ENCODE assay signal across 8 mouse cellular contexts in genomic region chr3:96171583-96172196, GRCm38 (mm10). TPM values are rescaled to one million over a fixed set of nuclear protein-coding genes. Genes with fewer than 3 reads are reported as not detected.
DNase-seq lines count a peak whose midpoint lies in the region; ATAC-seq and TF ChIP-seq lines count a peak whose summit lies in the region.

No protein-coding gene starts in this region.

- H3K4me3 ChIP-seq in kidney, embryonic 14.5 days (ENCODE audit: low read length), result peak overlapping the region; percentile 94
- peak overlapping the region; percentile 75 for H3K4me3 ChIP-seq in bone marrow macrophage, adult 2 months (ENCODE audit: insufficient read depth, low read length)
- peak overlapping the region; percentile 92 for H3K4me3 ChIP-seq in hindbrain, embryonic 13.5 days
- peak overlapping the region; percentile 92 for H3K4me3 ChIP-seq in midbrain, embryonic 14.5 days (replicated peaks; ENCODE audit: low read depth, low read length)

- H3K4me1 ChIP-seq in kidney, embryonic 14.5 days (ENCODE audit: control insufficient read depth, insufficient read depth, low read length), result peaks cover 6% of the 10 kb centered on the region; the same call in 1 of the 2 replicates
- H3K4me1 ChIP-seq in bone marrow macrophage, adult 2 months (ENCODE audit: control insufficient read depth, insufficient read depth, low read length), result peaks cover 38% of the 10 kb centered on the region
- peaks cover 42% of the 10 kb centered on the region for H3K4me1 ChIP-seq in hindbrain, embryonic 13.5 days (replicated peaks)
- H3K4me1 ChIP-seq in midbrain, embryonic 14.5 days (ENCODE audit: control insufficient read depth, insufficient read depth, low read length), result peaks cover 21% of the 10 kb centered on the region

- no peaks in the 10 kb centered on the region for H3K9me3 ChIP-seq in kidney, embryonic 14.5 days (ENCODE audit: control insufficient read depth, low read length)
- H3K9me3 ChIP-seq in hindbrain, embryonic 13.5 days, result no peaks in the 10 kb centered on the region
- H3K9me3 ChIP-seq in midbrain, embryonic 14.5 days (ENCODE audit: control insufficient read depth, low read length), result no peaks in the 10 kb centered on the region

- peak overlapping the region; percentile 94 for H3K9ac ChIP-seq in kidney, embryonic 14.5 days (ENCODE audit: low read depth, low read length)
- peak overlapping the region; percentile 91 for H3K9ac ChIP-seq in hindbrain, embryonic 13.5 days
- peak overlapping the region; percentile 76 for H3K9ac ChIP-seq in midbrain, embryonic 14.5 days (replicated peaks; ENCODE audit: low read length)

- TF ChIP-seq POLR2A in bone marrow macrophage, adult 2 months (IDR thresholded peaks at IDR 0.05; ENCODE audit: borderline replicate concordance, low read depth, low read length), result no peak

- H3K27ac ChIP-seq in kidney, embryonic 14.5 days (ENCODE audit: low read depth, low read length), result peak overlapping the region; percentile 99
- H3K27ac ChIP-seq in bone marrow macrophage, adult 2 months (ENCODE audit: insufficient read depth, low read depth, low read length), result peak overlapping the region; percentile 94
- H3K27ac ChIP-seq in hindbrain, embryonic 13.5 days, result peak overlapping the region; percentile 97
- H3K27ac ChIP-seq in midbrain, embryonic 14.5 days (replicated peaks; ENCODE audit: low read depth, low read length), result peak overlapping the region; percentile 96

- ATAC-seq in kidney, embryonic 14.5 days (ENCODE audit: low FRiP score, low TSS enrichment), result peak; percentile 25
- peak; percentile 22 for ATAC-seq in hindbrain, embryonic 13.5 days (ENCODE audit: low FRiP score)
- 0 out of 2 replicates have a peak, but pooled peaks have one; percentile 5 for ATAC-seq in midbrain, embryonic 14.5 days (ENCODE audit: low FRiP score, low TSS enrichment)
- ATAC-seq in CD4-positive, CD25-positive, alpha-beta regulatory T cell, adult 4 months, result no peak

- H3K4me2 ChIP-seq in kidney, embryonic 14.5 days (replicated peaks; ENCODE audit: low read depth, low read length), result peak overlapping the region; percentile 64
- peak overlapping the region; percentile 99 for H3K4me2 ChIP-seq in hindbrain, embryonic 13.5 days
- H3K4me2 ChIP-seq in midbrain, embryonic 14.5 days (ENCODE audit: low read length), result peak overlapping the region; percentile 94

- H3K27me3 ChIP-seq in kidney, embryonic 14.5 days (ENCODE audit: control insufficient read depth, insufficient read depth, low read length), result no peaks in the 10 kb centered on the region
- no peaks in the 10 kb centered on the region for H3K27me3 ChIP-seq in hindbrain, embryonic 13.5 days
- H3K27me3 ChIP-seq in midbrain, embryonic 14.5 days (ENCODE audit: control insufficient read depth, insufficient read depth, low read length), result no peaks in the 10 kb centered on the region

- no peak for TF ChIP-seq CTCF in bone marrow macrophage, adult 2 months (IDR thresholded peaks at IDR 0.05; ENCODE audit: low read depth, low read length)

- H3K36me3 ChIP-seq in kidney, embryonic 14.5 days (ENCODE audit: control insufficient read depth, insufficient read depth, low read length), result peaks cover 33% of the 10 kb centered on the region
- H3K36me3 ChIP-seq in hindbrain, embryonic 13.5 days, result peaks cover 30% of the 10 kb centered on the region
- H3K36me3 ChIP-seq in midbrain, embryonic 14.5 days (ENCODE audit: control insufficient read depth, insufficient read depth, low read length), result peaks cover 28% of the 10 kb centered on the region

- no peak for DNase-seq in kidney, postnatal 10 days
- no peak for DNase-seq in midbrain, embryonic 14.5 days
- DNase-seq in embryo, embryonic 11 days, result no peak
- DNase-seq in cerebellum, adult 11 months, result no peak

- WGBS in kidney, embryonic 14.5 days, result 17% methylated on average over 18 of the region's 18 CpGs
- 25% methylated on average over 18 of the region's 18 CpGs for WGBS in hindbrain, embryonic 13.5 days
- 22% methylated on average over 18 of the region's 18 CpGs for WGBS in midbrain, embryonic 14.5 days

RNA-seq across cellular contexts. Expression of gene Sf3b4, which starts 0.4 kb away (rescaled TPM):
- 220 and 235 TPM in 2 replicates for polyA plus RNA-seq in kidney, embryonic 14.5 days (2014; fragmentation: Nextera tagmentation; extraction: Ambion mirVana)
- polyA plus RNA-seq in bone marrow macrophage, adult 2 months (2012; ENCODE audit: insufficient read depth, insufficient read length, missing spikeins), result 53.7 and 62.7 TPM in 2 replicates
- polyA plus RNA-seq in hindbrain, embryonic 13.5 days (2015; fragmentation: Nextera tagmentation; extraction: Ambion mirVana), result 149 and 151 TPM in 2 replicates
- 146 and 148 TPM in 2 replicates for polyA plus RNA-seq in midbrain, embryonic 14.5 days (2014; fragmentation: Nextera tagmentation; extraction: Ambion mirVana)
- 10 to 100 TPM; 53.4 to 58.5 TPM for polyA plus RNA-seq in CD4-positive, CD25-positive, alpha-beta regulatory T cell, adult 4 months (2017; shearing (Covaris generic))

RNA-seq across cellular contexts. Expression of gene Sv2a, which starts 9.3 kb away (rescaled TPM):
- polyA plus RNA-seq in kidney, embryonic 14.5 days (2014; fragmentation: Nextera tagmentation; extraction: Ambion mirVana), result 2.2 and 3.3 TPM in 2 replicates
- polyA plus RNA-seq in bone marrow macrophage, adult 2 months (2012; ENCODE audit: insufficient read depth, insufficient read length, missing spikeins), result 0.64 and 0.92 TPM in 2 replicates
- polyA plus RNA-seq in hindbrain, embryonic 13.5 days (2015; fragmentation: Nextera tagmentation; extraction: Ambion mirVana), result 84.0 and 88.7 TPM in 2 replicates
- 91.6 and 120 TPM in 2 replicates for polyA plus RNA-seq in midbrain, embryonic 14.5 days (2014; fragmentation: Nextera tagmentation; extraction: Ambion mirVana)
- 1 to 10 TPM in 1 of 2 experiments, under 1 TPM in 1; 0.80 to 2.0 TPM for polyA plus RNA-seq in CD4-positive, CD25-positive, alpha-beta regulatory T cell, adult 4 months (2017; shearing (Covaris generic))

RNA-seq across cellular contexts. Expression of gene Mtmr11, which starts 9.9 kb away (rescaled TPM):
- polyA plus RNA-seq in kidney, embryonic 14.5 days (2014; fragmentation: Nextera tagmentation; extraction: Ambion mirVana), result 14.0 and 22.6 TPM in 2 replicates
- polyA plus RNA-seq in bone marrow macrophage, adult 2 months (2012; ENCODE audit: insufficient read depth, insufficient read length, missing spikeins), result 12.6 and 14.4 TPM in 2 replicates
- 11.5 and 12.8 TPM in 2 replicates for polyA plus RNA-seq in hindbrain, embryonic 13.5 days (2015; fragmentation: Nextera tagmentation; extraction: Ambion mirVana)
- polyA plus RNA-seq in midbrain, embryonic 14.5 days (2014; fragmentation: Nextera tagmentation; extraction: Ambion mirVana), result 6.1 and 11.8 TPM in 2 replicates
- 1 to 10 TPM; 2.3 to 2.4 TPM for polyA plus RNA-seq in CD4-positive, CD25-positive, alpha-beta regulatory T cell, adult 4 months (2017; shearing (Covaris generic))

RNA-seq across cellular contexts. Expression of gene Bola1, which starts 47.8 kb away (rescaled TPM):
- polyA plus RNA-seq in kidney, embryonic 14.5 days (2014; fragmentation: Nextera tagmentation; extraction: Ambion mirVana), result 65.0 and 70.9 TPM in 2 replicates
- polyA plus RNA-seq in bone marrow macrophage, adult 2 months (2012; ENCODE audit: insufficient read depth, insufficient read length, missing spikeins), result 14.1 and 19.0 TPM in 2 replicates
- 64.0 and 65.6 TPM in 2 replicates for polyA plus RNA-seq in hindbrain, embryonic 13.5 days (2015; fragmentation: Nextera tagmentation; extraction: Ambion mirVana)
- 63.0 and 69.6 TPM in 2 replicates for polyA plus RNA-seq in midbrain, embryonic 14.5 days (2014; fragmentation: Nextera tagmentation; extraction: Ambion mirVana)
- 10 to 100 TPM; 30.5 to 33.8 TPM for polyA plus RNA-seq in CD4-positive, CD25-positive, alpha-beta regulatory T cell, adult 4 months (2017; shearing (Covaris generic))

RNA-seq across cellular contexts. Expression of gene Hist2h2ab, which starts 48.0 kb away (rescaled TPM):
- 2.2 and 2.4 TPM in 2 replicates for polyA plus RNA-seq in kidney, embryonic 14.5 days (2014; fragmentation: Nextera tagmentation; extraction: Ambion mirVana)
- polyA plus RNA-seq in bone marrow macrophage, adult 2 months (2012; ENCODE audit: insufficient read depth, insufficient read length, missing spikeins), result not detected in 2 replicates
- polyA plus RNA-seq in hindbrain, embryonic 13.5 days (2015; fragmentation: Nextera tagmentation; extraction: Ambion mirVana), result 1.0 TPM in 1 of 2 replicates, not detected in the other
- polyA plus RNA-seq in midbrain, embryonic 14.5 days (2014; fragmentation: Nextera tagmentation; extraction: Ambion mirVana), result not detected in 2 replicates
- not detected for polyA plus RNA-seq in CD4-positive, CD25-positive, alpha-beta regulatory T cell, adult 4 months (2017; shearing (Covaris generic))

Comparison
In these comparisons a context has a peak if more than half of its experiments do, and no peak if none do; other contexts are left out.
1. RNA of gene Sv2a, which starts 9.3 kb away (polyA plus RNA-seq): 91.6 to 120 TPM in midbrain, embryonic 14.5 days and 84.0 to 88.7 TPM in hindbrain, embryonic 13.5 days; 2.2 to 3.3 TPM in kidney, embryonic 14.5 days, 0.80 to 2.0 TPM in CD4-positive, CD25-positive, alpha-beta regulatory T cell, adult 4 months and 0.64 to 0.92 TPM in bone marrow macrophage, adult 2 months; every median in the first group is over 10 times any median in the second.
2. Peak in every context shown above with its lines, with median percentiles within 50 percentile points of each other: H3K27ac ChIP-seq, H3K4me2 ChIP-seq, H3K4me3 ChIP-seq and H3K9ac ChIP-seq.